Mouse (Mus musculus): Measurements from ENCODE around the gene Mfrp.

DNA sequence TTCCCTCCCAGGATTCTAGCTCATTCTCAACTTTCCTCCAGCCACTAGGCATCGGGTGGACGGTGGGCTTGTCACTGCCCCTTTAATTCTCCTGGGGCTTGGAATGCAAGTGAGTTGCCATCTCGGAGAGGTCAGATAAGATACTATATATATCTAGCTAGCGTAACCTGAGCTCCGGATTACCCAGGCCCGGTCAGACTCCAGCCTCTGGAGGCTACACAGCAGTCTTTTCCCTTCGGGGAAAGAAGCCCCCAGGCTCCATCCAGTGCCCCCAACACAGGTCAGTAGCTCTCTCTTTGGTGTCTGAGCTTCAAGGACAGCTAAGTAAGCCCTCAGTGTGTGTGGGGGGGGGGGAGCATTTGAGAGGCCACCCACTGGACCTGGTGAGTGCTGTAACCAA is 32.3 kb upstream of the Mfrp start:
- no peak for TF ChIP-seq POLR2A (IDR thresholded peaks at IDR 0.05; ENCODE audit: borderline replicate concordance, control insufficient read depth, low read depth, low read length)
- TF ChIP-seq CTCF (IDR thresholded peaks at IDR 0.05; ENCODE audit: control insufficient read depth, insufficient read depth, low read length): no peak

Measured in bone marrow, adult 2 months (tissue).